Mouse (Mus musculus): ENCODE results near the gene Gm38394. TPM values are rescaled to one million over a fixed set of nuclear protein-coding genes. Genes with fewer than 3 reads are reported as not detected.
"Not testable (repeated sequence)": the region's sequence is repeated elsewhere in the genome, so short reads cannot be mapped to it uniquely, and the experiment has no call there.

Gene Gm38394
- polyA plus RNA-seq, 1 experiment: not detected

- Histone ChIP-seq H3K27ac (ENCODE audit: insufficient read depth, low read depth, low read length) (no peak overlapping the region), H3K4me3 (ENCODE audit: insufficient read depth, low read depth, low read length) (no peak overlapping the region), H3K4me1 (ENCODE audit: control insufficient read depth, insufficient read depth, low read length) (no peaks in the 10 kb centered on the region)
- no peak for TF ChIP-seq POLR2A (IDR thresholded peaks at IDR 0.05; ENCODE audit: insufficient read depth, low read depth, low read length)
- TF ChIP-seq CTCF (IDR thresholded peaks at IDR 0.05; ENCODE audit: insufficient read depth, low read depth, low read length): no peak
- 93% methylated on average over 3 of the region's 3 CpGs for WGBS
Measured at GRCm38 (mm10) chr1:133668618-133669017, 7.5 kb upstream of the Gm38394 start.

GRCm38 (mm10) chr1:133667721-133668120 is 6.6 kb upstream of the Gm38394 start:
- Histone ChIP-seq H3K4me3 (ENCODE audit: insufficient read depth, low read depth, low read length) (no peak overlapping the region), H3K4me1 (ENCODE audit: control insufficient read depth, insufficient read depth, low read length) (no peaks in the 10 kb centered on the region), H3K27ac (ENCODE audit: insufficient read depth, low read depth, low read length) (no peak overlapping the region)
- 62% methylated on average over 7 of the region's 7 CpGs for WGBS
- TF ChIP-seq POLR2A (IDR thresholded peaks at IDR 0.05; ENCODE audit: insufficient read depth, low read depth, low read length) (no peak), CTCF (IDR thresholded peaks at IDR 0.05; ENCODE audit: insufficient read depth, low read depth, low read length) (no peak)

- H3K27ac ChIP-seq (ENCODE audit: insufficient read depth, low read depth, low read length); H3K4me1 ChIP-seq (ENCODE audit: control insufficient read depth, insufficient read depth, low read length); H3K4me3 ChIP-seq (ENCODE audit: insufficient read depth, low read depth, low read length): not testable (repeated sequence)
- WGBS: 84% methylated on average over 8 of the region's 8 CpGs
Measured at GRCm38 (mm10) chr1:133665713-133666112, 4.6 kb upstream of the Gm38394 start.

GRCm38 (mm10) chr1:133664203-133664970 is 3.3 kb upstream of the Gm38394 start:
- TF ChIP-seq POLR2A (IDR thresholded peaks at IDR 0.05; ENCODE audit: insufficient read depth, low read depth, low read length) (no peak), CTCF (IDR thresholded peaks at IDR 0.05; ENCODE audit: insufficient read depth, low read depth, low read length) (no peak)
- H3K4me1 ChIP-seq (ENCODE audit: control insufficient read depth, insufficient read depth, low read length): peaks cover 2% of the 10 kb centered on the region
- H3K27ac ChIP-seq (ENCODE audit: insufficient read depth, low read depth, low read length): no peak overlapping the region
- 72% methylated on average over 11 of the region's 11 CpGs for WGBS
- H3K4me3 ChIP-seq (ENCODE audit: insufficient read depth, low read depth, low read length): no peak overlapping the region

- no peak for TF ChIP-seq CTCF (IDR thresholded peaks at IDR 0.05; ENCODE audit: insufficient read depth, low read depth, low read length)
- no peak for TF ChIP-seq POLR2A (IDR thresholded peaks at IDR 0.05; ENCODE audit: insufficient read depth, low read depth, low read length)
- peaks cover 2% of the 10 kb centered on the region for H3K4me1 ChIP-seq (ENCODE audit: control insufficient read depth, insufficient read depth, low read length)
- WGBS: 68% methylated on average over 4 of the region's 4 CpGs
- H3K27ac ChIP-seq (ENCODE audit: insufficient read depth, low read depth, low read length): no peak overlapping the region
- H3K4me3 ChIP-seq (ENCODE audit: insufficient read depth, low read depth, low read length): no peak overlapping the region
Measured at GRCm38 (mm10) chr1:133663427-133663826, 2.3 kb upstream of the Gm38394 start.

- WGBS: 98% methylated on average over 7 of the region's 7 CpGs
- Histone ChIP-seq H3K27ac (ENCODE audit: insufficient read depth, low read depth, low read length) (no peak overlapping the region), H3K4me3 (ENCODE audit: insufficient read depth, low read depth, low read length) (no peak overlapping the region), H3K4me1 (ENCODE audit: control insufficient read depth, insufficient read depth, low read length) (peaks cover 2% of the 10 kb centered on the region)
- TF ChIP-seq POLR2A (IDR thresholded peaks at IDR 0.05; ENCODE audit: insufficient read depth, low read depth, low read length): no peak
- no peak for TF ChIP-seq CTCF (IDR thresholded peaks at IDR 0.05; ENCODE audit: insufficient read depth, low read depth, low read length)
Measured at GRCm38 (mm10) chr1:133662941-133663340, 1.8 kb upstream of the Gm38394 start.

- no peak for TF ChIP-seq CTCF (IDR thresholded peaks at IDR 0.05; ENCODE audit: insufficient read depth, low read depth, low read length)
- no peak for TF ChIP-seq POLR2A (IDR thresholded peaks at IDR 0.05; ENCODE audit: insufficient read depth, low read depth, low read length)
- Histone ChIP-seq H3K4me3 (ENCODE audit: insufficient read depth, low read depth, low read length) (peak within 1 kb of the TSS; percentile 74), H3K4me1 (ENCODE audit: control insufficient read depth, insufficient read depth, low read length) (peaks cover 4% of the 10 kb centered on the region), H3K27ac (ENCODE audit: insufficient read depth, low read depth, low read length) (peak within 1 kb of the TSS; percentile 87)
- 1% methylated on average over 41 of the region's 41 CpGs for WGBS
Measured at GRCm38 (mm10) chr1:133660466-133661202, 484 bp downstream of the Gm38394 start, which contains the start of gene Zbed6. Gene Zbed6 (minus strand): TSS chr1:133660885.

- H3K4me1 ChIP-seq (ENCODE audit: control insufficient read depth, insufficient read depth, low read length): peaks cover 7% of the 10 kb centered on the region
- 75% methylated on average over 3 of the region's 3 CpGs for WGBS
- H3K4me3 ChIP-seq (ENCODE audit: insufficient read depth, low read depth, low read length): no peak overlapping the region
- no peak for TF ChIP-seq POLR2A (IDR thresholded peaks at IDR 0.05; ENCODE audit: insufficient read depth, low read depth, low read length)
- TF ChIP-seq CTCF (IDR thresholded peaks at IDR 0.05; ENCODE audit: insufficient read depth, low read depth, low read length): no peak
- no peak overlapping the region for H3K27ac ChIP-seq (ENCODE audit: insufficient read depth, low read depth, low read length)
Measured at GRCm38 (mm10) chr1:133658878-133659277, 2.2 kb downstream of the Gm38394 start.

GRCm38 (mm10) chr1:133656811-133657210 is 4.3 kb downstream of the Gm38394 start:
- WGBS: 51% methylated on average over 5 of the region's 5 CpGs
- H3K27ac ChIP-seq (ENCODE audit: insufficient read depth, low read depth, low read length): no peak overlapping the region
- TF ChIP-seq CTCF (IDR thresholded peaks at IDR 0.05; ENCODE audit: insufficient read depth, low read depth, low read length): no peak
- no peak for TF ChIP-seq POLR2A (IDR thresholded peaks at IDR 0.05; ENCODE audit: insufficient read depth, low read depth, low read length)
- H3K4me3 ChIP-seq (ENCODE audit: insufficient read depth, low read depth, low read length): no peak overlapping the region
- H3K4me1 ChIP-seq (ENCODE audit: control insufficient read depth, insufficient read depth, low read length): peaks cover 7% of the 10 kb centered on the region
